Mouse (Mus musculus) C2C12 (cell line): ENCODE data around the gene Vasn.

Experiments
- CEBPB ChIP-seq: IDR thresholded peaks from one replicate; pipeline ENCODE4 v1.6.1; 2011; ENCODE audit warnings: low read depth, mild to moderate bottlenecking, control low read depth, moderate library complexity
- CTCF ChIP-seq: IDR thresholded peaks from one replicate; pipeline ENCODE4 v1.5.1; 2011; ENCODE audit not compliant: control insufficient read depth, insufficient read depth, insufficient read length
- MAX ChIP-seq: IDR thresholded peaks from one replicate; pipeline ENCODE4 v1.6.1; 2011; ENCODE audit warnings: mild to moderate bottlenecking, control low read depth
- MYOD1 ChIP-seq: IDR thresholded peaks from one replicate; pipeline ENCODE4 v1.6.1; 2011; ENCODE audit warnings: low read depth; ENCODE audit not compliant: control insufficient read depth, insufficient read length
- MYOG ChIP-seq: IDR thresholded peaks from one replicate; pipeline ENCODE4 v1.6.1; 2011; ENCODE audit not compliant: control insufficient read depth, insufficient read length; ENCODE audit errors: extremely low read depth

- no peak for TF ChIP-seq MYOD1
- TF ChIP-seq MYOG, result no peak
- no peak for TF ChIP-seq CTCF
- TF ChIP-seq MAX, result no peak
- no peak for TF ChIP-seq CEBPB
Measured at GRCm38 (mm10) chr16:4596141-4596728, 43.5 kb upstream of the Vasn start.
